Mouse (Mus musculus) right cerebral cortex, postnatal 4 days (tissue): Measurements from ENCODE around the gene Cdhr3.

Source experiments
- DNase-seq: peaks from one replicate; pipeline ENCODE4 v3.0.0-alpha.2; 2022

Cdhr3 gene

DNA sequence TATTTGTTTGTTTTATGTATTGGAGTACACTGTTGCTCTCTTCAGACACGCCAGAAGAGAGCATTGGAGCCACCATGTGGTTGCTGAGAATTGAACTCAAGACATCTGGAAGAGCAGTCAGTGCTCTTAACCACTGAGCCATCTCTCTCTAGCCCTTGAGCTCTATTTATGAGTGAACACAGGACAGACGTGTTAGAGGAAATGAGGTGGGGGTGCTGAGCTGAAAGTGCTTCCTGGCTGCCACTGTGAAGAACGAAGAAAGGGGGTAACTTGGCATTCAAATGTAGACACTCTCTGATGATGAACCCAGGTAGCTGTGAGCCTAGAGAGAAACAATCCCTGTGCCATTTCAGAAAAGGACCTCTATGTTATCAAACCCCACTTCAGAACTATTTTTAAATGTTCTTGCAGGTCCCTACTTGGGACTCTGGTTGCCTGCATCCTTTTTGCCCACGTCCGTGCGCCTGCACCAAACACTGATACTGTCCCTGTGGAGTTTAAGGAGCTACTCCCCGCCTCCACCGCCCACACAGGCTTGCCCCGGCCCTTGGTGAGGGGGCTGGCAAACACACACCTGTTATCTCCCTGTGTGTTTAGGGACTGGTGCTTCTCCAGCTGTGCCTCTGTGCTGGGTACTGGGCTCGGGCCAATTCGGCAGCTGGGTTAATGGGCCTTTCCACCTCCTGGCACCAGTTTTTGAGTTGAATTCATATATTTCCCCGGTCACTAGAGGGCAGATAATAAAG is 58.2 kb downstream of the Cdhr3 start:
- no peak for DNase-seq

DNA sequence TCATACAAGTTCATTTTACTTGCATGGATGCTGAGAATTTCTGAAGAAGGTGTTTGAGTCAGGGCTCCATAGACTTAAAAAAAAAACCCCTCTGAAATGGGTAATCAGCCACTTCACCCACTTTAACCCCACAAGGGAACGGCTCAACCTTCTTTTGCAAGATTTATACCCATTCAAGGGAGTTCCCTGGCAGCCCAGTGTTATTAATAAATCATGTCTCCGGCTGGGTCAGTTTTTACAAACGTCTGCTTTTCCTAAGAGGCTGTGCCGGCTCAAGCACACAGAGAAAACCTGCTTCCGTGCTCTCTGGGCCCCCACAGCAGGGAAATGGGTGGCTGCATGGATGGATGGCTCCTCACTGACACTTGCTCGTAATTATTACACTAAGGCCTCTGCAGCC is 59.5 kb downstream of the Cdhr3 start:
- DNase-seq: no peak

DNA sequence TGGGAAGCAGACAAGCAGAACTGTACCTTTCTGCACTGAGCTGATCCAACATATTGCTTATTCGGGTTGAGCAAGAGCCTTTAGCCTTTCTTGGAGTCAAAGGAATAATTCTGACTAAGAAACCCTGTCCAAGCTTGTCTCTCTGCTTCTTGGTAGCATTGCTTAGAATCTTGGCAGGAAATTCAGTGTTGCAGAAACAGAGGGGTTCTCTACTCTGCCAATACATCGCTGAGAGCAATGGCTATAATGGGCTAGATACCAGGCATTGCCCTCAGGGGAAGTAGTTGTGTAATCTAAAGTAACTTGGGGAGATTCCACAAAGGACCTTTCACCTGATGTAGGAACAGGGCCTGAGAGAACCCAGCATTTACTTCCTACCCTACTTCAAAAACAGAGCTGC is 62.1 kb downstream of the Cdhr3 start:
- no peak for DNase-seq

DNA sequence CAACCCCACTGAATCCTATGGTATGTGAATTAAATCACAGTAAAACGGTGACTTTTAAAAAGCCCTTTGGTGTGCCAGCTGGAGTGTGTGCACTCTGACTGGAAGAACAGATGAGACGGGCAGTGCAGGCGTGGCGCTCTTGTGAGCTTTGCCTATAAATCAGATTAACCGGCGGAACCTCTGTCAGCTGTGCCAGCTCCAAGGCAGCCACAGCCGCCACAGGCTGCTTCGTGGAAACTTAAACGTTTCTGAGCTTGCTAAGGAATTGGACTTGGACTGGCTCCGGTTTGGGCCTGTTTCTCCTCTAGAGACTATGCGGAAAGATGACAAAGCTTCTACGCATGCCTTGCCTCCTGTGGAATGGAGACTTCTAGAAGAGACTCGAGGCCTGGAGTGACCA is 62.6 kb downstream of the Cdhr3 start:
- DNase-seq: no peak

DNA sequence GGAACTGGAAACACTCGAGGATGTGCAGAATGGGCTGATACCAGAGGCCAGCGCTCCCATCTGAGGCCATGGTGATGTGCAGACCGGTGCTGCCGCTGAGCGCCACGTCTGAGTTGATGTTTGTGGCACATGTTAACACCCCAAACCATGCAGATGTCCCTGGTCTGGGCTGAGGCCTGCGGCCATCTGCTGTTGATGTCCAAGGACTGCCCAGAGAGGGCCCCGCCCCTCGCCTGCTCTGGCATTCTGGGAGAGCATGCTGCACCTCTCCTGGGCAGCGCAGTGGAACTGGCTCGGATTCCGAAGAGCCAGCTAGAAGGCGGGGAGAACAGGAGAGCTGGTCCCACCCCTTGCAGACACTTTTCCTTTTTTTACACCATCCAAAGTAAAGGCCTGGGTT is 64.0 kb downstream of the Cdhr3 start:
- DNase-seq: no peak

DNA sequence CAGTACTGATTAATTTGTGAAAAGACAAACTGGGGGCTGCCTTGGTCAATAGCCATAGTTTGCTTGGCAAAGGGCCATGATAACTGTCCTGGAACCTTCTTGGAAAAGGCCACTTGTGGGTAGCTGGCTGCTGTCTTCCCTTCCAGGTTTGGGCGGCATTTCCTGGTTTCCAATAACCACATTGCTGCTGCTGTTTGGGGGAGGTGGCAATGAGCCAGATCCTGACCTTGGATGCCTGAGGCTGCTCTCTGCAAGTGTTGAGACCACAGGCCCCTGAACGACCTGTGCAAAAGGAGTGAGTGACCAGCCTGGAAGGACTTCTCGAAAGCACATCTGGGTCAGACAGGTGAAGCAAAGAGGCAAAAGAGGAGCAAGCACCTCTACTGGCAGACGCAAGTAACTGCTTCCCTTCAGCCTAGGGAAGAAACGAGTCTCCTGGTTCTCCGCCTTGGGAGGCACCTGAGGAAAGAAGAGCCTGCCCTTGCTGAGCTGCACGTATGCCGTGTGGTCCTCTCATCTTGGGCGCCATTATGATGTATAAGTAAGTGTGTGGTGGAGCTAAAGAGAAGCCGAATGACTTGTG is 64.5 kb downstream of the Cdhr3 start:
- no peak for DNase-seq

DNA sequence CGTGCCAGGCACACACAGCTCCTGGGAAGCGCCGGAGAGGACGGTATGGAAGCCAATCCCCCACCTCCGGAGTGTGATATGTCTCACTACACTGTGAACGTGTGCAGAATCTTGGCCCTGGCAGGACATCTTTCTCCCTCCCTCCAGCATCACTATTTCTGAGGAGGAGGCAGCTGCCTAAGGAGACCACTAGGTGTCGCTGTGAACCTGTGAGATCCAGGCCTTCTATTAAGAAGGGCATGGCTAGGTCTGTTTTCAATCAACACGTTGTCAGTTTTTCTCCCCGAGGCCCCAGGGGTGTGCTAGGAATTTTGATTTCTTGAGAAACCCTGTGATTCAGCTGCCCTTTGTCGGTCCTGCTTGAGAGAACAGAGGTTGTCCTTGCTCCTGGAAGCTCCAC is 65.6 kb downstream of the Cdhr3 start:
- peak; percentile 69 for DNase-seq

DNA sequence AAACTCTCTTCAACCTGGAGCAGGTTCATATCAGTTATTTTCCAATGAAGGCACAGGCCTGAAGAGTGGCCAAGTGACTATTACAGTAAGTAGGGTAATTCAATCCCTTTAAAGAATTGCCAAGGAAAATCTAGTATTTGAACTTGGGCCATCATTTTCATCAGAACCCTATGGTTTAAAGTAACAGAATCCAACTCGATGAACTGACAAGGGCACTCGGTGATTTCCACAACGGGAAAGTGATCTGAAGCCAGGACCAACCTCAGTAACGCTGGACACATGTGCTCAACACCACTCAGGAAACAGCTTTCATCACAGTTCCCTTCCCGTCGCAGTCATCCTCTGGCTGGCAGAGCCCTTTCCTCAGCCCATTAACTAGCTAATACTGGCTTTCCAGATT is 68.2 kb downstream of the Cdhr3 start:
- DNase-seq: no peak

DNA sequence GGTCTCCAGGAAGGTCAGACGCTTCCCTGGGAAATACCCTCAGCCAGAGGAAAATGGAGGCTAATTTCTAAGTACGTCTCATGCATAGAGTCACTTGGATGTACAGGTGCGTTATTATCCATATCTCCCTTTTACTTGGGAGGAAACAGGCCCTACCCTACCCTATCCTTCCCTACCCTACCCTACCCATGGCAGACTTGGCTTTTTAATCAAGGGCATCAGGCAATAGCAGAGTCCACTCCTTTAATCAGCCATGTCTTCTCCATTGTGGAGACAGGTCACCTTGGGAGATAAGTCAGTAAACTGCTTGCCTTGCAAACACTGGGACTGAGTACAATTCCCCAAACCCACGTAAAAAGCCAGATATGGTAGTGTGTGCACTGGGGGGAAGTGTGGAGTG is 70.9 kb downstream of the Cdhr3 start:
- no peak for DNase-seq

DNA sequence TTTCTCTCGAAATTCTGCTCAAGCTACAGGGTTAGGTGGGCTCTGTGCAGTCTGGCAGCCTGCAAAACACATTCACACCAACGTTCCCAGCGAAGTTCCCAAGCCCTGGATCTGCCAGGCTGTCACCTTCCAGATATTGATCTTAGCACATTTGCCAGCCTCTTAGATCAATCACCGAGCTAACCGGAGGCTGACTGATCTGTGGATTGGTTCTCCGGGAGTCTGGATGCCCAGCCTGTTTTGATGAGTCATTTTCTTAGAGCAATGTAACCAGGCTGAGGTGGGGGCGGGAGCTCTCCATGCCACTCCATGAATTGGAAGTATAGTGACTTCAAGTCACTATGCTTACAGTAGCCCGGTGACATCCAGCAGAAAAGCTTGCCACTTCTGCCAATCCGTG is 71.5 kb downstream of the Cdhr3 start:
- DNase-seq: no peak

DNA sequence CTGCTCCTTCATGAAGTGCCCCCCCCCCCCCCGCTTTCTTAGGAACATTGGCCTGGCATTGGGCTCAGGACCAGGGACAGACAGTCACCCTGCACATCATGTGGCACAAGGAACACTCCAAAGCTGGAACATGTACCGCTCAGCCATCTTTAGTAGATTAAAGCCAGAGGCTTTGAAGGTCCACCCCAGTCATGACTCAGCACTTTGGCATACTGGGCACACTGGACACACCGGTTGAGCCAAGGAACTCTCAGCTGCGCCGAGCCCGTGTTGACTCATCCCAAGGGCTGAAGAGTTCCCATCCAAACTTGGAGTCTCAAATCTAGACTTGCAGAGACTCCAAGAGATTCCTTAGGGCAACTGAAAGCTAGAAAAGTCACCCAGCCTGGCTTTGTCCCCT is 72.7 kb downstream of the Cdhr3 start:
- DNase-seq: no peak

DNA sequence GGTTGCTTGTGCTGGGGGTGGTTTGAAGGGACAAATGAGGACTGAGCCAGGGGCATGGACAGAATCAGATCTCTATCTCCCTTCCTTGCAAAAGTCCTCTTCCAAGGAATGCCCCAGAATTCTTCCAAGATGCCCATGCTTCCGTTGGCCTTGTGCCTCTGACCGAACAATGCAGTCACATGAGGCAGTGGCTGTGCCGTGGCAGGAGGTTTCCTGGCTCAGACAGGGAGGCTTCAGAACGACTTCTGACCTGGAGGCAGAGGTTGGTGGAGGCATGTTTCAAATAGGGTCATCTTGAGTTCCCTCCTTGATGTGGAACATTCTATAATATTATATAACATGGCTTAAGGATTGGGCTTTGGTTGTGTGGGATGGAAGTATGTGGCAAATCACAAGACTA is 74.1 kb downstream of the Cdhr3 start:
- no peak for DNase-seq

DNA sequence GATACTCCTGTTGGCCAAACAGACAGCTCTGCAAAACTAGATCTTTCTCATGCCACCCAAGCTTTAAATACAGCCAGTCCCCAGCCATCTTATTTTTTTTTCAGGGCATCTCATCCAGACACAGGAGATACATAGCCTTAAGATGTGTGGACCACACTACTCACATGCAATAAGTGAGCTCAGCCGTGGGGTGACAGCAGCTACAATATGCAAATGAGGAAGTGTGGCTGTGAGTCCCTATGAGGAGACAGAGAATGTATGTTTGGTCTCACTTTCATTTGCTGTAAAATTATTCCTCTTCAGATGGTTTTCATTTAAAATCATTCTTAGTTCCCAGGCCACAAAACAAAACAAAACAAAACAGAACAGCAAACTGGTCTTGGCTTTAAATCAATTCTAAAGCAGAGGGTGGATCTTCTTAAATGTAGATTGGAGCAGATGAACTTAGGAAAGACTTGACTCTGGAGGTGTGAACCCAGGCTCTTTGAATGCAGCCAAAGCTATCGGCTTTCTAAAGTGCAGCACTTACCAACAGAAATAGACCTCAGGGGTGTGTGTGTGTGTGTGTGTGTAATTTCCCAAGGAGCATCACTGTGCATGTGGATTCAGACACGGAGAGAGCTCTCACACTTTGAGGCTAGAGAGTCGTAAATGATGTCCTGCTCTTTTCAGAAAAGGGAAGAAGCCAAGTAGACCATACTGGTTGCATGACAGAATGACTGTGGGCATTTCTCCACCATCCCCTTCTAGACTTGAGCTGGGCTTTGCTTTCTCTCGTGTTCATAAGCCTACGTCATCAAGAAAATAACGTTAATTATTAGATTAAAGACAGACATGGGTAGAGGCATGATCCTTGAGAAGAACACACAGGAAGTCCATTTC is 75.6 kb downstream of the Cdhr3 start:
- no peak for DNase-seq

DNA sequence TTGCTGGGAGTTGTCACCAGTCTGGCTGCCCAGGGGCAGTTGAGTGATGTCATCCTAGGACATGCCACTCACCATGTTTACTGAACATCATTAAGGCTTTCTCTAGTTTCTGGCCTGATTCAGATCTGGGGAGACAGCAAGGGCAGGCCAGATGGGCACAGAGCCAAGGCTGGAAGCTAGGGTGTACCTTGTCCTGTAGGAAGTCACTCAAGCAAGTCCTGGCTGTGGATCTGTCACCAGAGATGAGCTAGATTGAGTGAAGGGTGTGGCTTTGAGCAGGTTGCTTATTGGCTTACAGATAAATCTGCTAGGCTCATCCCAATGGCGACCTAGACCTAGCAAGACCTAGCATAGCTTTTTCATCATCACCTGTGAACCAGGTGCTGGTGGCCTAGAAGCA is 77.6 kb downstream of the Cdhr3 start:
- no peak for DNase-seq

DNA sequence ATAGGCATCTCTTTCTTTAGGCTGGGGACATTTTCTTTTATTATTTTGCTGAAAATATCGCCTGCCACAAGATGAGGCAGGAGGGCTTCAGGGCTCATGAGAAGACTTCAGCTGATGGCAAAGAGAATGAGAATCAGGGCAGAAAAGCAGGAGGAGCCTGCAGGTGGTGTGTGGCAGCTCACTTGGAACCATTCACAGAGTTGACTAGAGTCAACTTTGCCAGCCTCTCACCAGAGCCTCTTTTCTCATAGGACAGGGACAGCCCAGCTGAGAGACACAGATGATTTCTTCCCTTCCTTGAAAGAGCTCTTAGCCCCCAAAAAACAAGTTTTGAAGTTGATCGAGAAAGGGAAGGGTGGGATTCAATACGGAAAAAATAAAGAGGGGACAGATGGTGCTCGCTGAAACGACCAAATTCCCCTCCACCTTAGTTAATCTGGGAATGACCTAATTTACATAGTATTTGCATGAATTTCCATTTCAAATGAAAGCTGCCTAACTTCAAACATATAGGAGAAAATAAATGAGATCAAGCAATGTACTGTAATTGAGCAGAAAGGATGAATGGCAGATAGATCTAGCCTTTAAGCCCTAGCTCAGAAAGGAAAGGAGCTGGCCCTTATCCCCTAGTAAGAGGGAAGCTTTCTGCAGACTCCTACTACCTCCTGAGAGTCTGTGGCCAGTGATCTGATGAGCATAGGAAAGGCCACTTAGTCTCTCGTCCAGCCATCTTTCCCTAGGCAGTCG is 78.5 kb downstream of the Cdhr3 start:
- DNase-seq: no peak

DNA sequence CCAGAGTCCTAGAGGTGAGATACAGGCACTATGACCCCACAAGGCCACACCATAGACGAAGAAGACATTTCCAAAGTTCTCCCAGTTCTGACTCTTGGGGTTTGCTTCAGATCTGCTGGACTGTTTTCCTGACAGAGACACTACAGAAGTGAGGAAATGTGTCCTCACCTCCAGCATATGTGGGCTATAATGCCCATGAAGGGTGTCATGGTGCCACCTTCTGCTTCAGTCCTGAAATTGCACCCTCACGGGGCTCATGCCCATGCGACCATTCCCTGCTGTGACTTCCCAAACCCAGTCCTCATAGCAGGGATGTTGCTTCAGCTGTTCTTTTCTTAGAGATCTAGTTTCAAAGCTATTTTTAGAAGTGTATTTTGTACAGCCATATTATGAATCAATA is 82.6 kb downstream of the Cdhr3 start:
- no peak for DNase-seq

DNA sequence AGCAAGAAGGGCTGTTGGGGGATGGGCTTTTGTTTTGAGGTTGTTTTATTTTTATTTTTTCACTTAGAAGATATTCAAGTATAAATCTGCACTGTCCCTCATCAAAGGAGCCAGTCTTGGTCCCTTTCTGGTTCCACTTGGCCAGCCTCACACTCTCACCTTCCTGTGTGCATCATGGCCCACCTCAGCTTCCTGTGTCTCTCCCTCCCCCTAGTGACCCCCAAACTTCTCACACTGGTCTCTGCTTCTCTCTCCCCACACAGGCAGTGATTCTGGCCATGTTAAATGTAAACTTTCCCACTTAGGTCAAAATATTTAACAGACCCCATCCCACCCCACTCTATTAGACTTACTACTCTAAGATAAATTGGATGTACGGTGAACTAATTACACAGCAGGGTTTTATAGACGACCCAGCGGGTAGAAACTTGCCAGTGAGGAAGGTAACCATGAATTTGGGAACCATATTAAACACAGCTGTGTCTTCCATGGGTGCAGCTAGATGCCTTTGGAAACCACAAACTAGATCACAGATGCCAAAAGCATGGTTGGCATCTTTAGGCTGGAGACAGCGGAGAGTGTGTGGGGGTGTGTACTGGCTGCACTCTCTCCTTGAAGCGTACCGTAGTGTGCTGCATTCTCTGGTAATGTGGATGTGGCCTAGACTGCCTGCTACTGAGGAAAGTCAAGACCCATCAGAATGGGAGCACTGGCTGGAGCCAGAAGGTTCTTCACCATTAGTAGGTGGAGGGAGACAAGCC is 83.3 kb downstream of the Cdhr3 start:
- DNase-seq: no peak

DNA sequence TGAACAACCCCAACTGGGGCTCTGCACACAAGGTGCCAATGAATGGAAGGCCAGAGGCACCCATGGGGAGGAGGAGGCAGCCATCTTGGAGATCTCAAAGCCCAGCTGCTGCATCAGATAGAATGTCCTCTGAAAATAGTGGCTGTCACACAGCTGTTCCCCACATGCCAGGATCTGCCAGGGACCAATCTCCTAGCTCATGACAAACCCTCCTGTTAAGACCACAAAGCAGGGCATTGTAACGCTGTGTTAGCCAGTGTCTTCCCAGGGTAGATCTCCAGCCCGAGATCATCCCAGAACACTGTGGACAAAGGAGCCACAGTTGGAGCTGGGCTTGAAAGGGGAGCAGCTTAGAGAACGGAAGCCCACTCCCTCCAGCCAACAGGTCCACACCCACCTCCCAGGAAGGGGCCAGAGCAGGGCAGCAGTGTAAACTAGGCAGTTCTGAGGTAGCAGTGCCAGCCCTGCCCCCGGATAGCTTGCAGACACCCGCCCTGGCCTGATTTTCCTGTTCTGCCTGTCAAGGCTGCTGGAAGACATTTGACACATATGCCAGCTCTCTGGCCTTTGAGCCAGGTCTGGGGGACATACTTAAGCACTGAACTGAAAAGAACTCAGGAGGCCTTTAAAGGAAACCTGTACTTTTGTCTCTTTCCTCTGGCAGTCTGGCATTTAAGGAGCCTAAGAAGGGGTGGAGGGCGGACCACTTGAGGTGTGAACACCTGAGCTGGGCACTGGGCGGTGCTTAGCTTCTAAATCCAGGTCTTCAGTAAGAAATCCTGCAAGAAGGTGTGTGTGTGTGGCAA is 84.2 kb downstream of the Cdhr3 start:
- no peak for DNase-seq

DNA sequence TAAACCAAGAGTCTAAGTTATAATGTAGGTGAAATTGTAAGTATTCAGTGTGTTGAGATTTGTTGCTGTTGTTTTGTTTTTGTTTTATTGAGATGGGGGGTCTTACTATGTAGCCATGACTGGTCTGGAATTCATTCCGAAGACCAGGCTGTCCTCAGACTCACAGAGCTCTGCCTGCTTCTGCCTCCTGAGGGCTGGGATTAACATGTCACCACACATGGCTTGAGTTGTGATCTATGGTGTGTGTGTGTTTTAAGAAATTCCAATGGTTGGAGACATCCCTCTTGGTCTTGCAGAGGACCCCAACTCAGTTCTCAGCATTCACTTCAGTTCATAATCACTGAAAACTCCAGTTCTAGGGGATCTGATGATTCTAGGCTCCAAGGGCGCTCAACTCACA is 85.5 kb downstream of the Cdhr3 start:
- DNase-seq: no peak

DNA sequence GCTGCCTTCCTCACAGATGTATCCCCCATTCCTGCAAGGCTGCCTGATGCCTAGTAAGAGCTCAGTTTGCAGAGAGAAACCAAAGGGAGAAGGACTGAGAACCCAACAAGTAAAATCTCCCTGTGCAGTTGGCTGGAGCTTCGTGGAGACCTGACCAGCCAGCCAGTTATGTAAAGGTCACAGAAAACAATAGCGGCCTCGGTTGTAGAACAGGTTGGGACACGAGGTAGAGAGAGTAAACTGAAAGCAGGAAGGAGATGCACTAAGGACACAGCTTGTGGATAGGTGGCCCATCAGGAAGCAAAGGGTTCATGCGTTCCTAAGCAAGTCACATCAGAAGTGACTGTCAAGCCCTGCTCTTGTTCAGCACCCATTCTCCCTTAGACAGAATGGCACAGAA is 86.8 kb downstream of the Cdhr3 start:
- DNase-seq: no peak

DNA sequence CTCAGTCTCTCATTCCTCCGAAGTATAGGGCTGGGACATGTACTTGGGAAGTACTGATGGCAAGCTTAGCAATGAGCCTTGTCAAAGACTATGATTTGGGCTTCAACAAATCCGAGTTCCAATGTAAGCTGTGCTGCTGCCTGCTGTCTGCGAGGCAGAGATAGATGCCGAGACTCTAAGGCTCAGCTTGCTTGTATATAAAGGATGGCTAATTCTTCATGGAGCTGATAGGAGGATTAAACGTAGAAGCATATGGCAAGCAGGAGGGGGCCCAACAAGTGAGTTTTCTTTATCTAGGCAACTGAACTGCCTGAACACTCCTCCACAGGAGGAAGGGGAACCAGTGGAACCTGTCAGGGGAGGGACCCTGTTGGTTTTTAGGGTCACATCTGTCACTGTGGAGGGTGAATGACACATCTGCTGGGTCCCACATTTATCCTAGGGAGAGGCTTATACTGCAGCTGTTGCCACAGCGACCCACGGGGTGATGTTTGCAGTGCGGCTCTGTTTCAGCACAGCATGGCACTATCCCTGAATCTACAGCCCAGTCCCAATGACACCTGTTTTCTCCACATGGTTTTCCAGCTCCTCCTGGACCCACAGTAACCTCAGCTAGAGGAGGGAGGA is 89.2 kb downstream of the Cdhr3 start:
- DNase-seq: no peak
